Mouse (Mus musculus) CD4-positive helper T cell, adult 2 months (primary cell): ENCODE measurements around the gene Rasal2.
"Not testable (repeated sequence)": the region's sequence is repeated elsewhere in the genome, so short reads cannot be mapped to it uniquely, and the experiment has no call there.

Source experiments
- DNase-seq: peaks from one replicate; pipeline ENCODE4 v3.0.0-alpha.2; 2012; ENCODE audit warnings: low read depth, missing footprints, low spot score

Rasal2 gene

GRCm38 (mm10) chr1:157244453-157244790 is 168.0 kb downstream of the Rasal2 start:
- no peak for DNase-seq

GRCm38 (mm10) chr1:157243576-157244452 is 168.6 kb downstream of the Rasal2 start:
- DNase-seq, result no peak

- DNase-seq, result no peak
Measured at GRCm38 (mm10) chr1:157239687-157240086, 172.7 kb downstream of the Rasal2 start.

- DNase-seq, result not testable (repeated sequence)
Measured at GRCm38 (mm10) chr1:157236650-157237344, 175.6 kb downstream of the Rasal2 start.

- no peak for DNase-seq
Measured at GRCm38 (mm10) chr1:157233451-157233850, 178.9 kb downstream of the Rasal2 start.

GRCm38 (mm10) chr1:157232372-157232771 is 180.0 kb downstream of the Rasal2 start:
- DNase-seq, result no peak

DNA sequence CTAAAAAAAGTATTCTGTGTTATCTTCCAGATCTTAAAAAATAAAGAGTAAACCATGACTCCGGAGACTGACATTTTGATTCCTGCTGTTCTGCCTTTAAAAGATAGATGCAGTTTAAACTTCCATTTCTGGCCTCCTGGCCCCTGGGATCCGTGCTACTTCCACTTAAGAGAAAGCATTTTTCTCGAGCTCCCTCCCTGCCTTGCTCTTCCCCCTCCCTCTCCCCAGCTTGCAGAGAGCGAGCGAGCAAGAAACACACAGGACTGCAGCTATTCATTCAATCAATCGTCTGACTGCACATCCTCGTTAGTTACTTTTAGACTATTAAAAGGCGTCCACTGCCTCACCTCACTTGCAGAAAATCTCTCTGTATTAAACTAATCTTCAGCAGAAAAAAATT is 181.4 kb downstream of the Rasal2 start:
- no peak for DNase-seq

DNA sequence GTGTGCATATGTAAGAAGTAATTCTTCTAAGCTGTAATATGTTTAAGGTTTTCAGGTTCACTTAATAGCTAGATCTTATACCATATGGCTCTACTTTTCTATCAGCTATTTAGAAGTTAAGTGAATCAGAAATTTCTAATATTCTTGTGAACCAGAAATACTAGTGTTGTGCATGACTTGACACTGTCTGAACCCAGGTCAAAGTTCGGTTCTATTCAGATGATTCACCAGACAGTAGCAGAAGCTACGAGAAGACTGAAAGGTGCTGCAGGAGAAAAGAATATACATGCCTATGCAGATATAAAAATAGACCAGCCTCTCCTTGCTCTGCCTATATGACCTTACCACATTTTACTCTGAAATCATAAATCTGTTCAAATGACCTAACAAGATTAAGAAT is 182.0 kb downstream of the Rasal2 start:
- no peak for DNase-seq

GRCm38 (mm10) chr1:157225013-157225412 is 187.4 kb downstream of the Rasal2 start:
- DNase-seq, result no peak

GRCm38 (mm10) chr1:157220910-157221309 is 191.5 kb downstream of the Rasal2 start:
- no peak for DNase-seq

GRCm38 (mm10) chr1:157220466-157220865 is 191.9 kb downstream of the Rasal2 start:
- DNase-seq, result no peak

DNA sequence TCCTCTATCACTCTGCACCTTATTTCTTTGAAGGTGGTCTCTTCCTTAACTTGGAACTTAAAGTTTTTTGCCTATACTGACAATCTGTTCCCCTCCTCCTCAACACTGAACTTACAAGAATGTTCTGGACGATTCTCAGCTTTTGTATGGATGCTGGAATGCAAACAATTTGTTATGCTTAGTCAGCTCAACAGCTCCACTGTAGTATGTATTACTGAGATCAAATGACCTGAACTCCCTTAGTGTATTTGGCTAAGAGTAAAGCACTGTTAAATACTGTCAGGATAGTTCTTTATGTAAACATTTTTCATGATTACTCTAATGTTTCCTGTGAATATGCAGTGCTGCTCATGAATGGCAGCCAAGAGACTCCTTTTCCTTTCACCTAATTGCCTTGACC is 203.6 kb downstream of the Rasal2 start:
- DNase-seq, result no peak

GRCm38 (mm10) chr1:157205685-157206084 is 206.7 kb downstream of the Rasal2 start:
- DNase-seq, result no peak

DNA sequence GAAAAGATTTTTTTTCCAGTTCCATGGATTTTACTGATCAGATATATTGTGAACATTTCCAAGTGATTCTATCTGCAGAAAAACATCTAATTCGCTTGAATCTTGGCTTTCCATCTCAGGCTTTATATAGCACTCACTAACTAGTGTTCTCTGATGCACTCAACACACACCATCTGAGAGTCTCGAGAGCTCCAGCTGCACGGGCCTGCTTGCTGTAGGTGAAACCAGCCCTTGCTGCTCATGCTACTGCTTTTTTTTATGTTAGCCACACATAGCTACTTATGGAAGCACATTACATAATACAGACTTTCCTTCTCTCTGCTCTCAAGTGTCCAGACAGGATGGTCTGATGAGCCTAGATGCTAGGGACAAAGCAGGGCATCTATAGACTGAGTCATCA is 229.4 kb downstream of the Rasal2 start:
- no peak for DNase-seq

- DNase-seq, result no peak
Measured at GRCm38 (mm10) chr1:157182431-157182830, 230.0 kb downstream of the Rasal2 start.

DNA sequence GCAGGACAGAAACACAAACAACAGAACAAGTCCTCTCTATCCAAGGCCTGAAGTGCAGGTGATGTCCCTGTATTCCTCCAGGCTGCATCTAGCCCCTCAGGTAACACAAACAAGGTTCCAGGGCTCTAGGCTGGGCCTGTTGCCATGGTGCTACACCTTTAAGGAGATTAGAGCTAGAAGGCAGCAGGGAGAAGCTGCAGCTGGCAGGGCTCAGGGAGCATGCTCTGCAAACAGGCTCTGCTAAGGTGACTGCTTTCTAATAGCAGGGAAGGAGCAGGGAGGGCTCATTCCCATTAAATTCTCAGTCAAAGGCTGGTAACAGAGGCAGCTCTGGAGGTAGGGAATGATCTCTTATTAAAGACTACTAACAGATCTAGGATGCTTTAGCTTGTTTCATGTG is 231.3 kb downstream of the Rasal2 start:
- no peak for DNase-seq

DNA sequence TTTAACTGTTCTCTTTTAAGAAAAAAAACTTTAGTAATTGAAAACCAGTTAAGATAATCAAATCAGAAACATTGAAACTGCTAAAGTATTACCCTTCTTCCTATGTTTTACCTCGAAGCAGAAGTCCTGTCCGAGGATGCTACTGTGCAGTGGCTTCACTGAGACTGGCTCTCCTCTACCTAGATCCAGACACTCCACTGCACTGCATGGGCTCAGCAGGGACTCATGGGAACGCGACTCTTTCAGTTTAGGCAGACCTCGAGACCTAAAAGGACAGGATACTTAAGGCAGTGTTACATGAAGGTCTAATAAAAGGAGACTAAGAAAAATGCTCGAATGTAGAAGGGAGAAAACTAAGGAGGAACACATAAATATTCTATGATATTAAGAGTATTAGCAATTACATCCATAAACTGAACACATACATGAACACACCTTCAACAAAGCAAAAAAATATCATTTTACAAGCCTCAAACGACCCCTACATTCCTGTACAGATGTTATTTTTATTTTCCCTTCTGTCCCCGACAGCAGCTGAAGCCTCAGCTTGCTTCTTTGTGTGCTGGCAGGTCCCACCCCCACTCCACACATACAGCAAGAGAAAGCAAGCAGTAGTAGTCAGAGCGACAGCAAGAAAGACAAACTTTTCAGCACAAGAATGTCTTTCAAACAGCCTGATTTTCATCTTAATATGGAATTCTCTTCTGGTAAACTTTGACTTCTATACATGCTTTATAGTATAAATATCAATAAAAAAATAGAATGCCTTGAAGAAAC is 233.2 kb downstream of the Rasal2 start:
- DNase-seq, result no peak

GRCm38 (mm10) chr1:157169292-157169691 is 243.1 kb downstream of the Rasal2 start:
- no peak for DNase-seq

DNA sequence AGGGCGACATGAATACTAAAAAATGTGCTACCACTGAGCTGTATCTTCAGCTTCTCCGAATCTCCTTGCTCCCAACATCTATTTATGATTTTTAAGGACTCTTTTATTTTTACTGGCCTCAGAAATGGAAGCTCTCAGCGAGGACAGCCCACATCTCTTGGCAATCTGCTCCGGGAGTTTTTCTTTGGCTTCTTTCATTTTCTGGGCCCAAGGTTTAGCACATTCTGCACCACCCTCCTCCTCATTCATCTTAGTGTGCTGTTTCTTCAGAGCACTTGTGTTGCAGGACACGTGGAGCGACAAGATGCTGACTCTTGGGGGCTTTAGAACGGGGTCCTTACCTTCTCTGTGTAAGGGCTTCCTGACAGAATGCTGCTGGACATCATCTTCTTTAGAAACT is 243.5 kb downstream of the Rasal2 start:
- DNase-seq, result no peak

DNA sequence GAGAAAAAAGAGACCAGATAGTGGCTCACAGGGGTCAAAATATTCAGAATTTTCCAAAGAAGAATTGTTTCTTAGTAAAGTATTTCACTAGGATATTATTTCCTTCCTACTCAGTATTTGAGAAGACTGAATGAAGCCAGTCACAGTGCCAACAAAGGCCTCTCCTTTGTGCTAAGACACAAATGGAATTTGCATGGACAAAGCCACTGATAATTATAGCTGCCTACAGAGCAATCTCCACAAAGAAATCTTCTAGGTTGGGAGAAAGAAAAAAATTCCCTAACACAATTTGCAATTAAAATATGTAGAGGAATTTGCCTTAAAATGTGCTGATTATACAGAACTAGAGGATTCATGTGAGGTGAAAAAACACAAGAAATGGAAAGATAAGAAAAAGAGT is 258.6 kb downstream of the Rasal2 start:
- DNase-seq, result no peak

DNA sequence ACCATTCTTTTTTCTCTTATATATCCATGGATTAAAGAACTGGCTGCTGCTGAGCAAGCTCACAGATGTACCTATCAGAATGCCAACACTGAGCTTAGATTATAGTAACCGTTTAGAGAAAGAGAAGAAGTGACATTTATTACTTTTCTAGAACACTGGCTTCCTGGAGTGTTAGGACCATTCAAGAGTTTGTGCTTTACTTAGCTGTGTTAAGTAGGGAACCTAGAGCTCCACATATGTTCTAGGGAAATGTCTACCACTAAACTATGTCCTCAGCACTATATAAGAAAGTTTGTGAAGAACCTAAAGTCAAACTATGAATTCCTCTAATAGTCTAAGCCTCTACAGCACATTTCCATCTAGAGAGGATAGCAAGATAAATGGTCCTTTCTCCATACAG is 262.3 kb downstream of the Rasal2 start:
- DNase-seq, result no peak

- no peak for DNase-seq
Measured at GRCm38 (mm10) chr1:157144621-157145020, 267.8 kb downstream of the Rasal2 start.
